Mouse (Mus musculus): Measurements from ENCODE around the gene Tia1.

GRCm38 (mm10) chr6:86418711-86419110 is 14.7 kb downstream of the Tia1 start:
- no peak for TF ChIP-seq CTCF (conservative IDR thresholded peaks at IDR 0.05; ENCODE audit: insufficient read depth, insufficient read length, low read depth, low read length)
- no peak for TF ChIP-seq POLR2A (IDR thresholded peaks at IDR 0.05; ENCODE audit: low read depth, low read length)

Measured in kidney, adult 2 months (tissue).